Mouse (Mus musculus) cerebellum, adult 9-10 months (tissue): ENCODE measurements at regions not wholly inside any gene's neighbourhood (a gene's known extent, or its start where the extent isn't known, plus 50 kb on each side); places are given as distances from the start of the nearest gene placed in this dataset.
"Not testable (repeated sequence)": the region's sequence is repeated elsewhere in the genome, so short reads cannot be mapped to it uniquely, and the experiment has no call there.

Experiments
- DNase-seq: peaks from one replicate; pipeline ENCODE4 v3.0.0; 2022

GRCm38 (mm10) chr11:41261254-41261653 lies 506.1 kb upstream of the Ccng1 start:
- DNase-seq, result no peak

DNA sequence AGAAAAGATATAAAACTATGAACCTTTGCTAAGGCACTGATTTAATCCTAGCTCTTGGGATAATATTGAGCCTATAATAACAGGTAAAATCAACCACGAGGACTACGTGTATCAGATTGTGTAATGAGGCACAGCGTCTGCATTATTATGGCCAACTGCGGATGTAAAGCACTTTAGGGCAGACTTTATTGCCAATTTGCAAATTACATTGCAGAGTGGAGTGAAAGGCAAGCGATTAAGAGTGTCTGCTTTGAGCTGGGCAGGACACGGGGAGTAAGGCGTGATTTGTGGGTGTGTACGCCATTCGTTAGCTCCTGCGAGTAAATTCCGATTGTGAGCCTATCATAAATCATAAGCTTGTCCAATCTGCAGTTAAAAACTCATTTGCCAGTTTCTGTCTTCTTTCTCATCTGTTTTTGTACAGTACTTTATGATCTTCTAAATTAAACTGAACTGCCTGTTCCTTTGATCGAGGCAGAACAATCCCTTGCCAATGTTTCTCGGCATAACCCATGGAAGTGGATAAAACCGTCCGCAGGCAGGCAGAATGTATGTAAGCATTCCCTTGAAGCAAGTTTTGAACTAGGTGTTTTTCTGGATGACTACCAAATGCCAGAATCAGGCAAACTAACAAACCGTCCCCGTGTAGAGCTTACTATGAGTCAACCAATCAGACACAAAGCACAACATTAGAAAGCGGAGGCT lies 505.0 kb upstream of the Ccng1 start:
- DNase-seq, result no peak

DNA sequence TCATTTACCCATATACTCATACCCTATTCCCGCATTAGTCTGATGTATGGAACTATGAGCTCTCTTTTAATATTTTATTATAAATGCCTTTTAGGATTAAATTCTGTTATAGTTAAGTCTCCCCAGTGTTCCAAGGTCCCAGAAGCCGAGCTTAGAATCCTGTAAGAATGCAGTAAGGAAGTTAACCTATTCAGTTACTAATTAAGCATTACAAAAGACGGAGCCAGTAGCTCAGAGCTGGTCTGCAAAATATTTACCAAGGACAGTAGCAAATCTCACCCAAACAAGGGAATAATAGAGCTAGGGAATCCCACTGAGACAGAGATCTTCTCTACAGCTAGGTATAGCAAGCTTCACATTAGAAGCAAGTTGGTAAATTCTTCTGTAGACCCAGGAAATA lies 459.4 kb upstream of the Ccng1 start:
- DNase-seq, result not testable (repeated sequence)

DNA sequence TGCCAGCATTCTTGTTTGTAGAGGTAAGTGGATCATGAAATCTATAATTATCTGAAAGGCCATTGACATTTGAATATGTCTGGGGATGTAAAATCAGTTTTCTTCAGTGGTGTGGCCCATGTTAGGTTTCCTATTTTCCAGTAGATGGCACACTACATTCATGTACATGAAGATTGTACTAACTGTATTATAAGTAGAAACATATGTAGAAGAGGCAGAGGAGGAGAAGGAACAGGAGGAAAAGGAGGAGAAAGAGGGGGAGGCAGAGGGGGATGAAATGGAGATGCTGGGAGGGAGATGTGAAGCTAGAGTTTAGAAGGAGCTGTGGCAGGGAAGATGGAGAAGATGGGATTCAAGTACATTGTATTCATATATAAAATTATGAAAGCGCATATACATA lies 447.1 kb upstream of the Ccng1 start:
- DNase-seq, result peak; percentile 9

- no peak for DNase-seq
These were observed 438.9 kb upstream of the Ccng1 start for GRCm38 (mm10) chr11:41193981-41194380.

- DNase-seq, result no peak
These were observed 405.5 kb upstream of the Ccng1 start for GRCm38 (mm10) chr11:41160492-41161175.

DNA sequence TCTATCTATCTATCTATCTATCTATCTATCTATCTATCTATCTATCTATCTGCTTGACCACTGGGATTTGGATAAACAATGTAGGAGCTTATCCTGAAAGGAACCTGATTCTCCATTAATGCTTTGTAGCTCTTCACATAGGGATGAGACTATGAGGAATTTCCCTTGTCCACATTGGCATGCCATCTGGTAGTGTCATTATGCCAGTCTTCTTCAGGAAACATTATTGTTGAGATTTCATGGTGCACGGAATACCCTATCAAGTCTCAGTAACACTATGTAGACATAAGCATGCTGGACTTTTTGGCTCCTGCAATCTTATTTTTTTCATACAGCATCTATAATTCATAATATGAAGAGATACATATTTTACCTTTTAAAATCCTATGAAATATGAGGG lies 404.8 kb upstream of the Ccng1 start:
- DNase-seq, result peak; percentile 82

GRCm38 (mm10) chr11:41158761-41159596 lies 403.9 kb upstream of the Ccng1 start:
- DNase-seq, result peak; percentile 96

DNA sequence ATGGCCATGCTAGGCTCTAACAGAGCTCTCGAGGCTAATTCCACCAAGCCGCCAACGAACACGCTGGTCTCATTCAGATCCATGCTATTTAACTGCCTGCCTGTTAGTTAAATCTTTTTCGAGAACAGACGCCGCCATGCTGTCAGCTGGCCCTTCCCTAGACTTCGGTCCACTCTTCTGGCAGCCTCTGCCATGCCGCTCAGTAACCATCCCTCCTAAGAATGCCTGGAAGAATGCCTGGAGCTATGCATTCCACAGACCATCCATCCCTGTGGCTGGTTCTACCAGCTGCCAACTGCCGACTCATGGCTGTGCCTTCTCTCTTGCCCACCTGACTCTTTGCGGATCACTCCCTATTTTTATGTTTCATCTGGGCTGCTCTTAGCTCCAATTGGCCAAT lies 402.2 kb upstream of the Ccng1 start:
- peak; percentile 66 for DNase-seq
